Mouse (Mus musculus): Measurements from ENCODE around the gene Apobec4. TPM values are rescaled to one million over a fixed set of nuclear protein-coding genes. Genes with fewer than 3 reads are reported as not detected.

Apobec4 gene
- polyA plus RNA-seq, 1 experiment from 2014 or later, result 0.11 TPM

GRCm38 (mm10) chr1:152791269-152791668 is 40.9 kb downstream of the Apobec4 start:
- Histone ChIP-seq H3K27me3 (replicated peaks; ENCODE audit: control insufficient read depth, insufficient read depth, low read length) (no peaks in the 10 kb centered on the region), H3K9ac (ENCODE audit: low read length) (no peak overlapping the region), H3K4me3 (ENCODE audit: low read depth, low read length) (no peak overlapping the region), H3K4me1 (replicated peaks; ENCODE audit: control insufficient read depth, insufficient read depth, low read length) (no peaks in the 10 kb centered on the region), H3K9me3 (ENCODE audit: control insufficient read depth, low read length) (peaks cover 2% of the 10 kb centered on the region; the same call in 1 of the 2 replicates), H3K27ac (ENCODE audit: low read depth) (no peak overlapping the region), H3K4me2 (ENCODE audit: low read length) (no peak overlapping the region), H3K36me3 (ENCODE audit: control insufficient read depth, insufficient read depth, low read length) (no peaks in the 10 kb centered on the region)
- WGBS, result 33% methylated on average over 4 of the region's 4 CpGs
- ATAC-seq (replicated peaks; ENCODE audit: low FRiP score, low TSS enrichment, low read depth) (no peak; the same call in 1 of the 2 replicates), DNase-seq (ENCODE audit: low spot score) (no peak)

GRCm38 (mm10) chr1:152792736-152793494 is 42.6 kb downstream of the Apobec4 start:
- H3K4me2 ChIP-seq (ENCODE audit: low read length), result no peak overlapping the region
- no peak overlapping the region; the same call in 1 of the 2 replicates for H3K27ac ChIP-seq (ENCODE audit: low read depth)
- H3K4me1 ChIP-seq (replicated peaks; ENCODE audit: control insufficient read depth, insufficient read depth, low read length), result no peaks in the 10 kb centered on the region
- 63% methylated on average over 12 of the region's 12 CpGs for WGBS
- H3K36me3 ChIP-seq (ENCODE audit: control insufficient read depth, insufficient read depth, low read length), result no peaks in the 10 kb centered on the region
- DNase-seq (ENCODE audit: low spot score) (no peak), ATAC-seq (replicated peaks; ENCODE audit: low FRiP score, low TSS enrichment, low read depth) (0 out of 2 replicates have a peak, but pooled peaks have one; percentile 47)
- H3K27me3 ChIP-seq (replicated peaks; ENCODE audit: control insufficient read depth, insufficient read depth, low read length), result no peaks in the 10 kb centered on the region
- peaks cover 2% of the 10 kb centered on the region; the same call in 1 of the 2 replicates for H3K9me3 ChIP-seq (ENCODE audit: control insufficient read depth, low read length)
- no peak overlapping the region for H3K9ac ChIP-seq (ENCODE audit: low read length)
- H3K4me3 ChIP-seq (ENCODE audit: low read depth, low read length), result no peak overlapping the region

GRCm38 (mm10) chr1:152793495-152794130 is 43.3 kb downstream of the Apobec4 start:
- DNase-seq (ENCODE audit: low spot score), result no peak
- no peaks in the 10 kb centered on the region for H3K27me3 ChIP-seq (replicated peaks; ENCODE audit: control insufficient read depth, insufficient read depth, low read length)
- no peak overlapping the region for H3K4me2 ChIP-seq (ENCODE audit: low read length)
- 68% methylated on average over 6 of the region's 6 CpGs for WGBS
- H3K36me3 ChIP-seq (ENCODE audit: control insufficient read depth, insufficient read depth, low read length), result no peaks in the 10 kb centered on the region
- no peak overlapping the region for H3K4me3 ChIP-seq (ENCODE audit: low read depth, low read length)
- H3K4me1 ChIP-seq (replicated peaks; ENCODE audit: control insufficient read depth, insufficient read depth, low read length), result no peaks in the 10 kb centered on the region
- peaks cover 2% of the 10 kb centered on the region; the same call in 1 of the 2 replicates for H3K9me3 ChIP-seq (ENCODE audit: control insufficient read depth, low read length)
- ATAC-seq (replicated peaks; ENCODE audit: low FRiP score, low TSS enrichment, low read depth), result no peak
- H3K9ac ChIP-seq (ENCODE audit: low read length), result no peak overlapping the region
- no peak overlapping the region; the same call in 1 of the 2 replicates for H3K27ac ChIP-seq (ENCODE audit: low read depth)

GRCm38 (mm10) chr1:152795688-152796255 is 45.4 kb downstream of the Apobec4 start:
- H3K4me1 ChIP-seq (replicated peaks; ENCODE audit: control insufficient read depth, insufficient read depth, low read length), result peaks cover 9% of the 10 kb centered on the region
- no peak overlapping the region for H3K4me2 ChIP-seq (ENCODE audit: low read length)
- H3K36me3 ChIP-seq (ENCODE audit: control insufficient read depth, insufficient read depth, low read length), result no peaks in the 10 kb centered on the region
- no peak overlapping the region for H3K9ac ChIP-seq (ENCODE audit: low read length)
- H3K9me3 ChIP-seq (ENCODE audit: control insufficient read depth, low read length), result peaks cover 2% of the 10 kb centered on the region; the same call in 1 of the 2 replicates
- no peak overlapping the region for H3K4me3 ChIP-seq (ENCODE audit: low read depth, low read length)
- H3K27ac ChIP-seq (ENCODE audit: low read depth), result no peak overlapping the region
- H3K27me3 ChIP-seq (replicated peaks; ENCODE audit: control insufficient read depth, insufficient read depth, low read length), result no peaks in the 10 kb centered on the region
- ATAC-seq (replicated peaks; ENCODE audit: low FRiP score, low TSS enrichment, low read depth), result no peak
- no peak for DNase-seq (ENCODE audit: low spot score)
- 70% methylated on average over 8 of the region's 8 CpGs for WGBS

GRCm38 (mm10) chr1:152796683-152797263 is 46.4 kb downstream of the Apobec4 start:
- 83% methylated on average over 8 of the region's 8 CpGs for WGBS
- DNase-seq (ENCODE audit: low spot score) (no peak), ATAC-seq (replicated peaks; ENCODE audit: low FRiP score, low TSS enrichment, low read depth) (no peak)
- H3K27ac ChIP-seq (ENCODE audit: low read depth), result no peak overlapping the region
- no peaks in the 10 kb centered on the region for H3K27me3 ChIP-seq (replicated peaks; ENCODE audit: control insufficient read depth, insufficient read depth, low read length)
- H3K4me3 ChIP-seq (ENCODE audit: low read depth, low read length), result no peak overlapping the region
- H3K4me2 ChIP-seq (ENCODE audit: low read length), result no peak overlapping the region
- peaks cover 2% of the 10 kb centered on the region; the same call in 1 of the 2 replicates for H3K9me3 ChIP-seq (ENCODE audit: control insufficient read depth, low read length)
- H3K36me3 ChIP-seq (ENCODE audit: control insufficient read depth, insufficient read depth, low read length), result no peaks in the 10 kb centered on the region
- peaks cover 9% of the 10 kb centered on the region for H3K4me1 ChIP-seq (replicated peaks; ENCODE audit: control insufficient read depth, insufficient read depth, low read length)
- no peak overlapping the region for H3K9ac ChIP-seq (ENCODE audit: low read length)

GRCm38 (mm10) chr1:152798125-152798524 is 47.8 kb downstream of the Apobec4 start:
- no peak for ATAC-seq (replicated peaks; ENCODE audit: low FRiP score, low TSS enrichment, low read depth)

GRCm38 (mm10) chr1:152799897-152800296 is 49.5 kb downstream of the Apobec4 start, which contains the start of gene Ncf2:
Gene Ncf2 (plus strand): TSS chr1:152800194.
- no peak within 1 kb of the TSS for H3K4me2 ChIP-seq (ENCODE audit: low read length)
- ATAC-seq (replicated peaks; ENCODE audit: low FRiP score, low TSS enrichment, low read depth), result peak; percentile 86

More at GRCm38 (mm10) chr1:152798125-152798524, 47.8 kb downstream of the Apobec4 start:
- H3K4me2 ChIP-seq (ENCODE audit: low read length), result no peak overlapping the region
- no peak for DNase-seq (ENCODE audit: low spot score)
- no peak overlapping the region for H3K4me3 ChIP-seq (ENCODE audit: low read depth, low read length)
- no peak overlapping the region for H3K27ac ChIP-seq (ENCODE audit: low read depth)
- H3K4me1 ChIP-seq (replicated peaks; ENCODE audit: control insufficient read depth, insufficient read depth, low read length), result peaks cover 9% of the 10 kb centered on the region
- H3K27me3 ChIP-seq (replicated peaks; ENCODE audit: control insufficient read depth, insufficient read depth, low read length), result no peaks in the 10 kb centered on the region
- H3K9me3 ChIP-seq (ENCODE audit: control insufficient read depth, low read length), result peaks cover 2% of the 10 kb centered on the region; the same call in 1 of the 2 replicates
- WGBS, result 67% methylated on average over 9 of the region's 9 CpGs
- no peaks in the 10 kb centered on the region for H3K36me3 ChIP-seq (ENCODE audit: control insufficient read depth, insufficient read depth, low read length)
- no peak overlapping the region for H3K9ac ChIP-seq (ENCODE audit: low read length)

GRCm38 (mm10) chr1:152800633-152801176 is 50.4 kb downstream of the Apobec4 start:
- no peaks in the 10 kb centered on the region for H3K27me3 ChIP-seq (replicated peaks; ENCODE audit: control insufficient read depth, insufficient read depth, low read length)
- no peak overlapping the region for H3K9ac ChIP-seq (ENCODE audit: low read length)
- no peaks in the 10 kb centered on the region for H3K9me3 ChIP-seq (ENCODE audit: control insufficient read depth, low read length)
- H3K4me1 ChIP-seq (replicated peaks; ENCODE audit: control insufficient read depth, insufficient read depth, low read length), result peaks cover 9% of the 10 kb centered on the region
- DNase-seq (ENCODE audit: low spot score), result no peak
- H3K27ac ChIP-seq (ENCODE audit: low read depth), result 0 out of 2 replicates have a peak overlapping the region, but pooled peaks have one; percentile 6
- 81% methylated on average over 13 of the region's 13 CpGs for WGBS
- H3K4me3 ChIP-seq (ENCODE audit: low read depth, low read length), result no peak overlapping the region
- no peak for ATAC-seq (replicated peaks; ENCODE audit: low FRiP score, low TSS enrichment, low read depth)
- H3K36me3 ChIP-seq (ENCODE audit: control insufficient read depth, insufficient read depth, low read length), result no peaks in the 10 kb centered on the region
- H3K4me2 ChIP-seq (ENCODE audit: low read length), result no peak overlapping the region

More at GRCm38 (mm10) chr1:152799897-152800296, 49.5 kb downstream of the Apobec4 start, which contains the start of gene Ncf2:
- 17% methylated on average over 2 of the region's 2 CpGs for WGBS
- H3K27me3 ChIP-seq (replicated peaks; ENCODE audit: control insufficient read depth, insufficient read depth, low read length), result no peaks in the 10 kb centered on the region
- DNase-seq (ENCODE audit: low spot score), result no peak
- H3K36me3 ChIP-seq (ENCODE audit: control insufficient read depth, insufficient read depth, low read length), result no peaks in the 10 kb centered on the region
- peaks cover 9% of the 10 kb centered on the region for H3K4me1 ChIP-seq (replicated peaks; ENCODE audit: control insufficient read depth, insufficient read depth, low read length)
- H3K9ac ChIP-seq (ENCODE audit: low read length), result no peak within 1 kb of the TSS
- H3K9me3 ChIP-seq (ENCODE audit: control insufficient read depth, low read length), result no peaks in the 10 kb centered on the region
- H3K27ac ChIP-seq (ENCODE audit: low read depth), result 0 out of 2 replicates have a peak within 1 kb of the TSS, but pooled peaks have one; percentile 6
- no peak within 1 kb of the TSS for H3K4me3 ChIP-seq (ENCODE audit: low read depth, low read length)

Data from intestine, embryonic 14.5 days (tissue).